Mouse (Mus musculus): Measurements from ENCODE around the gene D17H6S53E. TPM values are rescaled to one million over a fixed set of nuclear protein-coding genes. Genes with fewer than 3 reads are reported as not detected.

The D17H6S53E gene
- polyA plus RNA-seq, 1 experiment from 2014 or later = 9.6 TPM

DNA sequence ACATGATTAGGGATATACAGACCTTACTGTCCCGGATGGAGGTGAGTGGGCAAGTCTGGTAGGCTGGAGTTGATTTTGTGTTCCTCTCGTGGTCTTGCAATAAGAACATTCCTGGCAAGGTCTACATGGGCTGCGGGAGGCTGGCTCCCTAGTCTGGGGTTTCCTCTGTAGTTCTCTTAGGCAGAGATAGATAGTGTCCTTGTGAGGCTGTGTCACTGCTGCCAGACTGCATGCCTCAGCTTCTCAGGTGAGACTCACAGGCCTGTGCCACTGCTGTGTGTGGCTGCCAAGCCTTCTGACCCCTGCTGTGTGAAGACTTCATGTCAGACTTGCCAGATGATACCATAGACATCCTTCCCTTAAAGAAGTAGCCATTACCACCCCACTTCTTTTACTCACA, 13.1 kb downstream of the D17H6S53E start:
- WGBS = 87% methylated on average over 3 of the region's 3 CpGs
- Histone ChIP-seq H3K9me3 (no peaks in the 10 kb centered on the region), H3K4me2 (no peak overlapping the region), H3K4me3 (no peak overlapping the region), H3K27me3 (no peaks in the 10 kb centered on the region), H3K36me3 (peaks cover 64% of the 10 kb centered on the region), H3K9ac (no peak overlapping the region), H3K27ac (no peak overlapping the region), H3K4me1 (peaks cover 15% of the 10 kb centered on the region)
- ATAC-seq (ENCODE audit: borderline replicate concordance, extremely low read depth, low FRiP score, low TSS enrichment) = no peak

DNA sequence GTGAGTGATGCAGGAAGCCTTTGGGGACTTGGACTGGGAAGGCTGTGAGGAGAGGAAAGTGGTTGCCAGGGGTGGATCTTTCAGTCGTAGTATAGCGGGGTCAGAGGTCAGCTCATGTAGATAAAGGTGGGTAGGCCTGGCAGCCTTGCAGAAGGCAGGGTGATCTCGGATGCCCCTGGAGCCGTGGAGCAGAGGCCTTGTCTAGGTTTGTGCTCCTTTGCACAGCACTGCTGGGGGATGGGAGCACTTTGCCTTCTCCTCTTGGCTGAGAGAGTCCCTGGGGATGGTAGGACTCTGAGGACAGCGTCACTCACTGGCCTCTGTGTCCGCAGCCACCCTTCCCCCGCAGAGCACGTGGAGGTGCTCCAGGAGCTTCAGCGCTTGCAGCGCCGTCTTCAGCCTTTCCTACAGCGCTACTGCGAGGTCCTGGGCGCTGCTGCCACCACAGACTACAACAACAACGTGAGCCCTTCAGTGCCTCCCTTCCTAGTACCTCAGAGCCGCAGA, 14.4 kb downstream of the D17H6S53E start:
- H3K9ac ChIP-seq = no peak overlapping the region
- H3K36me3 ChIP-seq = peaks cover 76% of the 10 kb centered on the region
- WGBS = 75% methylated on average over 16 of the region's 16 CpGs
- no peak overlapping the region for H3K27ac ChIP-seq
- H3K4me3 ChIP-seq = no peak overlapping the region
- ATAC-seq (ENCODE audit: borderline replicate concordance, extremely low read depth, low FRiP score, low TSS enrichment) = no peak
- H3K9me3 ChIP-seq = no peaks in the 10 kb centered on the region
- H3K4me2 ChIP-seq = no peak overlapping the region
- H3K4me1 ChIP-seq = peaks cover 15% of the 10 kb centered on the region
- H3K27me3 ChIP-seq = no peaks in the 10 kb centered on the region

DNA sequence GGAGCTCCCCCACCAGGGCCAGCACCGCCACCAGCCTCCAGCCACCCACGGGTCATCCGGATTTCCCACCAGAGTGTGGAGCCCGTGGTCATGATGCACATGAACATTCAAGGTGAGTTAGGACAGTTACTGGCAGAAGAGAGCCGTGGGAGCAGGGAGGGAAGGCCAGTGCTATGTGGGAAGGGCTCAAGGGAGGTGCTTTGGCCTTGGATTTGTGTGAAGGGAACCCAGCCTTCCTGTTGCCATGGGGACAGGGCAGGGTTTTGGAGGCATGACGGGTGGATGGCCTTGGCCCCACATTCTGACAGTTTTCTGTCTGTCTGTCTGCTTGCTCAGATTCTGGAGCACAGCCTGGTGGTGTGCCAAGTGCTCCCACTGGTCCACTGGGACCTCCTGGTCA, 15.8 kb downstream of the D17H6S53E start:
- H3K4me2 ChIP-seq = no peak overlapping the region
- H3K27ac ChIP-seq = no peak overlapping the region
- H3K36me3 ChIP-seq = peaks cover 90% of the 10 kb centered on the region
- H3K9me3 ChIP-seq = no peaks in the 10 kb centered on the region
- H3K4me3 ChIP-seq = no peak overlapping the region
- H3K4me1 ChIP-seq = peaks cover 5% of the 10 kb centered on the region
- WGBS = 89% methylated on average over 6 of the region's 6 CpGs
- no peak for ATAC-seq (ENCODE audit: borderline replicate concordance, extremely low read depth, low FRiP score, low TSS enrichment)
- H3K9ac ChIP-seq = no peak overlapping the region
- no peaks in the 10 kb centered on the region for H3K27me3 ChIP-seq

DNA sequence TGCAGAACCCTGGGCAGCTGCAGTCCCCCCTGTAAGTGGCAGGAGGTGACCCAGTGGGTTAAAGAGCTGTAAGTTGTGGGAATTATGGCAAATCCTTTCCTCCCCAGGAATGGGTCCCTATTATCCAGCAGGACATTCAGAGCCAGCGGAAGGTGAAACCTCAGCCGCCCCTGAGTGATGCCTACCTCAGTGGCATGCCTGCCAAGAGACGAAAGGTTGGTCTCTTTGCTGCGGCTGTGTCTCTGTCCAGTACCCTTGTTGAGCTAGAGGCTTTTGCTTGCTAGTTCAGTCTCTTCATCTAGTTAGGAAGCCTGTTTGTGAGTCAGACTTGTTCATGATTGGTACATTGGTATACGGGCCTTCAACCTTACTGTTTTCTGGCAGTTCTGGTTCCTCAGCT, 20.0 kb downstream of the D17H6S53E start:
- H3K9ac ChIP-seq = no peak overlapping the region
- WGBS = 83% methylated on average over 5 of the region's 5 CpGs
- ATAC-seq (ENCODE audit: borderline replicate concordance, extremely low read depth, low FRiP score, low TSS enrichment) = no peak
- H3K9me3 ChIP-seq = no peaks in the 10 kb centered on the region
- no peak overlapping the region for H3K4me3 ChIP-seq
- no peaks in the 10 kb centered on the region for H3K4me1 ChIP-seq
- H3K27ac ChIP-seq = no peak overlapping the region
- peaks cover 95% of the 10 kb centered on the region for H3K36me3 ChIP-seq
- no peaks in the 10 kb centered on the region for H3K27me3 ChIP-seq
- H3K4me2 ChIP-seq = no peak overlapping the region

DNA sequence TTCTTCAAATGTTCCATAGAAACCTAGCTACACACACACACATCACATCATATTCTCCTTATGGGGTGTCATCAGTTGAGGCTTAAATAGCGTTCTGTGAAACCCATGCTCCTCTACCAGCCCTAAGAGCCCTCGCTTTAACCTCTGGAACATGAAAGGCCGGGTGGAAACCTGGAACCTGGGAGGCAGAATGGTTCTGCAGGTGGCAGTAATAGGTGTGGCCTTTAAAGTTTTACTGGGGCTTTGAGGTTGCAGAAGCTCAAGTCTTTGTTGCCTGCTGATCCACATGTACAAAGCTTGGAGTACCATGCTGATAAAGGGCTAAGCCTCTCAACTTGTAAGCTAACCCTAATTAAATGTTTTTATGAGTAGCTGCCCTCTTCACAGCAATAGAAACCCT, 21.2 kb downstream of the D17H6S53E start:
- 60% methylated on average over 3 of the region's 3 CpGs for WGBS
- Histone ChIP-seq H3K9me3 (no peaks in the 10 kb centered on the region), H3K36me3 (peaks cover 95% of the 10 kb centered on the region), H3K27me3 (no peaks in the 10 kb centered on the region), H3K4me3 (no peak overlapping the region), H3K9ac (no peak overlapping the region), H3K4me2 (no peak overlapping the region), H3K27ac (no peak overlapping the region), H3K4me1 (no peaks in the 10 kb centered on the region)
- no peak for ATAC-seq (ENCODE audit: borderline replicate concordance, extremely low read depth, low FRiP score, low TSS enrichment)

DNA sequence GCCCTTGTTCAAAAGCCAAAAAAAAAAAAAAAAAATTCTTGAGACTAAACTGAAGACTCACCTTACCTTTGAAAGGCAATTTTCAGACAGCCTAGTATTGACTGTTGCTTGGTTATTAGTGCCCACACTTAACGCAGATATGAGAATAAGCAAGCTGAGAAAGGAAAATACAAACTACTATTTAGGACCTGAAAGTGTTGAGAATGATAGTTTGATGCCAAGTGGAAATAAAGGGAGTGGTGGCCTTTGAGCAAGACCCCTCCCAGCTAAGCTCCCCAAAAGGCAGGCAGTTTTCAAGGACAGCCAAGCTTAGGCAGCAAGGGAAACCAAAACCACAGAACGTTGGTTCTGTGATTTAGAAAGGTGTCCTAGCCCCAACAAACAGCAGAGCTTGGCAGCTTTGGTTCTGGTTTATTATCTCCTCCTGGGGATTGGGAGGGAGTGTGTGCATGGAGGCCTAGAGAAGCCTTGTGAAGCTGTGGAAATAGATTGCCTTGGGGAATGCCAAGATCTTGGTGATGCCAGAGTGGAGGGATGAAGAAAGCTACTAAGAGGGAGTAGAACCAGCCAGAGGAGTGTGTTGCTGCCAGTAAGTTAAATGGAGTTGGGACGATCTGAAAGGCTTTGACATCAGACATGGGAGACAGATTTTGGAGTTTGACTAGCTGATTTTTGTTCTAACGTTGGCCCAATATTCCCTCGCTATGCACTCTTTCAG, 21.9 kb downstream of the D17H6S53E start:
- Histone ChIP-seq H3K9me3 (no peaks in the 10 kb centered on the region), H3K27ac (no peak overlapping the region), H3K9ac (no peak overlapping the region), H3K36me3 (peaks cover 95% of the 10 kb centered on the region), H3K4me1 (no peaks in the 10 kb centered on the region), H3K4me3 (no peak overlapping the region), H3K27me3 (no peaks in the 10 kb centered on the region), H3K4me2 (no peak overlapping the region)
- 61% methylated on average over 5 of the region's 5 CpGs for WGBS
- ATAC-seq (ENCODE audit: borderline replicate concordance, extremely low read depth, low FRiP score, low TSS enrichment) = no peak

DNA sequence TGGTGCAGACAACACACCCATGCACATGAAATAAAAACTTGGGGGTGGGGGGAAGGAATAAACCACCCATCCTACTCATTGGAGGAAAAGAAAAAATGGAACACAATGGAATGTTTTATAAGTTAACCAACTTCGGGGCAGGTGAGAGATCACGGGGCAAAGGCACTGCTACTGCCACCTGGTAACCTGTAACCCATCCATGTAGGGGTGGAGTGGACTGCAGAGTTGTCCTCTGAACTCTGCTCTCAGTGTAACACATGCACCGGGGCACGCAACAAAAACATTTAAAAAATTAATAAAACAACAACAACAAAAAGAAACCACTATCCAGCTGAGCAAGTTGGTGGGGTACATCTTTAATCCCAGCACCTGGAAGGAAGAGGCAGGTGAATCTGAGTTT, 25.9 kb downstream of the D17H6S53E start:
- 91% methylated on average over 4 of the region's 4 CpGs for WGBS
- H3K4me1 ChIP-seq = no peaks in the 10 kb centered on the region
- no peak overlapping the region for H3K4me2 ChIP-seq
- no peak overlapping the region for H3K27ac ChIP-seq
- no peaks in the 10 kb centered on the region for H3K27me3 ChIP-seq
- no peak for ATAC-seq (ENCODE audit: borderline replicate concordance, extremely low read depth, low FRiP score, low TSS enrichment)
- H3K9me3 ChIP-seq = no peaks in the 10 kb centered on the region
- peaks cover 96% of the 10 kb centered on the region for H3K36me3 ChIP-seq
- no peak overlapping the region for H3K4me3 ChIP-seq
- H3K9ac ChIP-seq = no peak overlapping the region

DNA sequence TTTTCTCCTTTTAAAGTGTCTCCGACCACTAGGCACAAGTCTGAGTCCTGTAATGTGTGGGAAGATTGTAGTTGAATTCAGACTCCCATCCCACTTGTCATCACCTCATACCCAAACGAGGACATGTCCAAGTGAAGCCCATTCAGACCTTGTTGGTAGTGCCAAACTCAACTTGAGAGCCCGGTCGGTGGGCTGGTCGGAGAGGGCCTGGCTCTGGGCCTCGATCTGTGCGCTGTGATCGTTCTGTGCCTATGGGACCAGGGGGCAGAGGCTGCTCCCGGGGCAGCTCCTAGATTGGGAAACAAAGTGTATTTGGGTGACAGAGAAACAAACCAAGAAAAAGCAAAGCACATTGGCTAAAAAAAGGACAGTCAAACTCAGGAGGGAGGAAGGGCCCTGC, 26.9 kb downstream of the D17H6S53E start:
- H3K36me3 ChIP-seq = peaks cover 97% of the 10 kb centered on the region
- no peaks in the 10 kb centered on the region for H3K9me3 ChIP-seq
- no peak overlapping the region for H3K4me2 ChIP-seq
- H3K4me1 ChIP-seq = no peaks in the 10 kb centered on the region
- ATAC-seq (ENCODE audit: borderline replicate concordance, extremely low read depth, low FRiP score, low TSS enrichment) = no peak
- WGBS = 84% methylated on average over 9 of the region's 9 CpGs
- no peak overlapping the region for H3K27ac ChIP-seq
- no peak overlapping the region for H3K9ac ChIP-seq
- no peak overlapping the region for H3K4me3 ChIP-seq
- H3K27me3 ChIP-seq = no peaks in the 10 kb centered on the region

DNA sequence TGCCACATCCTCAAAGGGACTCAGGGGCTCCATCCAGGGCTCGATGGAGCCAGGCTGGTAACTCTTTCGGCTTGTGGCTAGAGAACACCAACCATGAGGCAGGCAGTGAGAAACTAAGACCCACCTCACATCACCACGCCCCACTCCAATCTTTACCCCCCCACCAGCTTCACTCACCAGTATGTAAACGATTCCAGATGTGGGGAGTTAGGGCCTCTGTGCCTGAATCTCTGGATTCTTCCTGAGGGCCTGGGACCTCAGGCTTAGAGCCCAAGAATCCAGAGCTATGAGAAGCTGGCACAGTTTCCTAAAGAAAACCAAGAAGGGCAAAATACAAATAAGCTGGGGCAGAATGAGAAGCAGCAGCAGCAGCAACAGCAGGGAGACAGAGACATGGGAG, 27.8 kb downstream of the D17H6S53E start:
- Histone ChIP-seq H3K27me3 (no peaks in the 10 kb centered on the region), H3K4me2 (no peak overlapping the region), H3K36me3 (peaks cover 97% of the 10 kb centered on the region), H3K4me3 (no peak overlapping the region), H3K4me1 (no peaks in the 10 kb centered on the region), H3K9me3 (no peaks in the 10 kb centered on the region), H3K27ac (no peak overlapping the region), H3K9ac (no peak overlapping the region)
- no peak for ATAC-seq (ENCODE audit: borderline replicate concordance, extremely low read depth, low FRiP score, low TSS enrichment)
- WGBS = 79% methylated on average over 4 of the region's 4 CpGs

DNA sequence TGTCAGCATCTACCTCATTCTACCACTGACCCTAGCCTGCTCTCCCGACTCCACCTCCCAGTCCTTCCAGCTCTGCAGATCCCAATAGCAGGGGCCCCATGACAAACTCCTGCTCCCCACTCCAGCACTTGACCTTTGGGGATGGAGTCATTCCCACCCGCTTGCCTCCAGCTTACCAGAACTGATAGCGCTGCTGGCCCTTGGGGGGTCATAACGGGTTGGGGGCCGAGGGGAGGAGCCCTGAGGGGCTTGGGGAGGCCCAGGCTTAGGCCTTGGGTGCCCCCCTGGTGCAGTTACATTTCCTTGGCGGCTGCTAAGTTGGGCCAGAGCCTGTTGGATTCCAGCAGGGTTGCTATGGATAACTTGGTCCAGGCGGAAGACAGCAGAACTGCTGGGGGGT, 28.4 kb downstream of the D17H6S53E start:
- no peaks in the 10 kb centered on the region for H3K27me3 ChIP-seq
- WGBS = 79% methylated on average over 7 of the region's 7 CpGs
- H3K4me3 ChIP-seq = no peak overlapping the region
- H3K4me2 ChIP-seq = no peak overlapping the region
- H3K27ac ChIP-seq = no peak overlapping the region
- no peaks in the 10 kb centered on the region for H3K4me1 ChIP-seq
- no peaks in the 10 kb centered on the region for H3K9me3 ChIP-seq
- no peak overlapping the region for H3K9ac ChIP-seq
- ATAC-seq (ENCODE audit: borderline replicate concordance, extremely low read depth, low FRiP score, low TSS enrichment) = no peak
- peaks cover 98% of the 10 kb centered on the region for H3K36me3 ChIP-seq

DNA sequence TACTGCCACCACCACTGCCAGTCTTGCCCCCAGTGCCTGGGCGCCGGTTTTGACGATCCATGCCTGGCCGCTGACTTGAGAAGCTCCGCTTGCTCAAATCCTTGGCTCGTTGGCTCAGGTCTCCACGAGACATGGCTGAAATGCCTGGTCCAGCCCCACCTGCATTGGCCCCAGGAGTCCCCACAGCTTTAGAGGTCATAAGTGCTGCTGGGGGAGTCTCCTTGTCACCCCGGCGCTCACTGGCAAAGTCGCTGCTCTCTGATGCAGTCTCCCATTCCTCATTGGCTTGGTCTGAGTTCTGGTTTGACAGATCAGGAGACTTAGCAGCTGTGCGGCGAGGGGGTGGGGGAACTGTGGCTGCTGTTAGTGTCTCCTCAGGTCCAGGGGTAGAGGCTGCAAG, 29.3 kb downstream of the D17H6S53E start:
- WGBS = 89% methylated on average over 12 of the region's 12 CpGs
- no peaks in the 10 kb centered on the region for H3K4me1 ChIP-seq
- H3K4me3 ChIP-seq = no peak overlapping the region
- H3K4me2 ChIP-seq = no peak overlapping the region
- H3K36me3 ChIP-seq = peaks cover 98% of the 10 kb centered on the region
- H3K27ac ChIP-seq = no peak overlapping the region
- ATAC-seq (ENCODE audit: borderline replicate concordance, extremely low read depth, low FRiP score, low TSS enrichment) = no peak
- no peak overlapping the region for H3K9ac ChIP-seq
- no peaks in the 10 kb centered on the region for H3K9me3 ChIP-seq
- no peaks in the 10 kb centered on the region for H3K27me3 ChIP-seq

DNA sequence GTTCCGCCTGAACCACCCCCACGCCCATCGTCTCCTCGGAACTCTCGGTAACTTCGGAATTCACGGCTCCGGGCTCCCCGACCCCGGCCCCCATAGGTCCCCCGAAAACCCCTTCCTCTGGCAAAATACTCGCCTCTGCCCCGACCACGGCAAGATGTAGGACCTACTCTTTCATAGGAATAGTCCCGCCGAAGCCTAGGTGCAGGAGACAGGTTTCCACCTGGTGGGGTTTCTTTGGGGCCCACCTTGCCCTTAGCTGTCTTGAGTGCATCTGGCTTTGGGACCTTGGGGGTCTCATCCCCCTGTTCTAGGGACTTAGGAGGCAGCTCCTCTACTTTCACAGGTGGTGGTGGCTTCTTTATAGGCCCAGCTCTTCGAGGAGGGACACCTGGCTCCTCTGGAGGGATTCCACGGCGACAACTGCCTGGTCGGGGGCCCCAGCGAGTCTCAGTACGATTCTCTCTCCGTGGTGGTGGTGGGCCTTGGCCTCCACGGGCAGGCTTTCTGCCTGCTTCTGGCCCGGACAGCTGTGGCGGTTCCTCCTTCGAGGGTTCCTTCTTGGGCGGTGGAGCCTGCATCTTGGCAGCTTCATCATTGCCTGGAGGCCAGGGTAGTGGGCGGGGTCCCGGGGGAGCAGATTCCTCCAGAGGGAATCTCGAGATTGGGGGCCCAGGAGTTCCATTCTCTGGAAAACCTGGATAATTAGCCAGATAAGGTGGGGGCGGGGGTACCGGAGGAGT, 30.5 kb downstream of the D17H6S53E start:
- no peak overlapping the region for H3K27ac ChIP-seq
- no peak for ATAC-seq (ENCODE audit: borderline replicate concordance, extremely low read depth, low FRiP score, low TSS enrichment)
- H3K36me3 ChIP-seq = peaks cover 100% of the 10 kb centered on the region
- H3K27me3 ChIP-seq = no peaks in the 10 kb centered on the region
- H3K4me1 ChIP-seq = 0 out of 2 replicates have a peak, but pooled peaks cover 4% of the 10 kb centered on the region
- H3K4me3 ChIP-seq = no peak overlapping the region
- H3K9me3 ChIP-seq = no peaks in the 10 kb centered on the region
- WGBS = 87% methylated on average over 33 of the region's 33 CpGs
- H3K4me2 ChIP-seq = no peak overlapping the region
- H3K9ac ChIP-seq = no peak overlapping the region

All from lung, embryonic 15.5 days (tissue).